Mouse (Mus musculus): ENCODE measurements around the gene Cenpt. TPM values are rescaled to one million over a fixed set of nuclear protein-coding genes. Genes with fewer than 3 reads are reported as not detected.
A peak's percentile ranks its signal among the peaks of the same experiment; 100 is the strongest.

Cenpt gene
- polyA plus RNA-seq, 1 experiment, result 35.7 TPM

- peaks cover 8% of the 10 kb centered on the region for H3K36me3 ChIP-seq (ENCODE audit: control insufficient read depth, insufficient read depth)
- peaks cover 33% of the 10 kb centered on the region for H3K79me3 ChIP-seq (ENCODE audit: low read depth)
- H3K4me3 ChIP-seq (ENCODE audit: insufficient read depth, poor library complexity, severe bottlenecking), result peak overlapping the region; percentile 75
- H3K79me2 ChIP-seq (ENCODE audit: control insufficient read depth, insufficient read depth), result peaks cover 60% of the 10 kb centered on the region
- H3K27me3 ChIP-seq (ENCODE audit: control insufficient read depth, insufficient read depth, insufficient read length), result no peaks in the 10 kb centered on the region
- peak overlapping the region; percentile 71 for H3ac ChIP-seq (ENCODE audit: control insufficient read depth, insufficient read length, low read depth)
- TF ChIP-seq USF1 (IDR thresholded peaks at IDR 0.05; ENCODE audit: low read depth), result no peak
- no peak for TF ChIP-seq CEBPB (IDR thresholded peaks at IDR 0.05; ENCODE audit: low read depth)
- no peak for TF ChIP-seq CTCF (IDR thresholded peaks at IDR 0.05; ENCODE audit: control insufficient read depth, insufficient read depth, insufficient read length)
- TF ChIP-seq MYOD1 (IDR thresholded peaks at IDR 0.05; ENCODE audit: control insufficient read depth, insufficient read length, low read depth), result no peak
Observed at GRCm38 (mm10) chr8:105856168-105856835, 3.2 kb upstream of the Cenpt start.

DNA sequence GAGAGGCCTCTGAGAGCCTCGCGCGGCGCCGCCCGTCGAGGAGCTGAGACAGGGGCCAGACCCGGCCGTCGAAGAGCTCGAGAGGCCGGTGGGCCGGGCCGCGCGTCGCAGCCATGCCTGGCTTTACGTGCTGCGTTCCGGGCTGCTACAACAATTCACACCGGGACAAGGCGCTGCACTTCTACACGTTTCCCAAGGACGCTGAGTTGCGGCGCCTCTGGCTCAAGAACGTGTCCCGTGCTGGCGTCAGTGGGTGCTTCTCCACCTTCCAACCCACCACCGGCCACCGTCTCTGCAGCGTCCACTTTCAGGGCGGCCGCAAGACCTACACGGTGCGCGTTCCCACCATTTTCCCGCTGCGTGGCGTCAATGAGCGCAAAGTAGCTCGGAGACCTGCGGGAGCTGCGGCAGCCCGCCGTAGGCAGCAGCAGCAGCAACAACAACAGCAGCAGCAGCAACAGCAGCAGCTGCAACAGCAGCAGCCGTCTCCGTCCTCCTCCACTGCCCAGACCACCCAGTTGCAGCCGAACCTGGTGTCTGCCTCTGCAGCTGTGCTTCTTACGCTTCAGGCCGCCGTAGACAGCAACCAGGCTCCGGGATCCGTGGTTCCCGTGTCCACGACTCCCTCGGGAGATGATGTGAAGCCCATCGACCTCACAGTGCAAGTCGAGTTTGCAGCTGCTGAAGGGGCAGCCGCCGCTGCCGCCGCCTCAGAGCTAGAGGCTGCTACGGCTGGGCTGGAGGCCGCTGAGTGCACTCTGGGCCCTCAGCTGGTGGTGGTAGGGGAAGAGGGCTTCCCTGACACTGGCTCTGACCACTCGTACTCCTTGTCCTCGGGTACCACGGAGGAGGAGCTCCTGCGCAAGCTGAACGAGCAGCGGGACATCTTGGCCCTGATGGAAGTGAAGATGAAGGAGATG, 2.4 kb upstream of the Cenpt start:
- TF ChIP-seq MYOG (IDR thresholded peaks at IDR 0.05; ENCODE audit: control insufficient read depth, extremely low read depth, insufficient read length) (no peak), CTCF (IDR thresholded peaks at IDR 0.05; ENCODE audit: control insufficient read depth, insufficient read depth, insufficient read length) (no peak), FOSL1 (IDR thresholded peaks at IDR 0.05; ENCODE audit: insufficient read depth, low read length, poor library complexity, severe bottlenecking) (no peak), MAX (IDR thresholded peaks at IDR 0.05) (no peak), USF1 (IDR thresholded peaks at IDR 0.05; ENCODE audit: low read depth) (no peak), MYOD1 (IDR thresholded peaks at IDR 0.05; ENCODE audit: control insufficient read depth, insufficient read length, low read depth) (no peak), CEBPB (IDR thresholded peaks at IDR 0.05; ENCODE audit: low read depth) (no peak)
- Histone ChIP-seq H3K36me3 (ENCODE audit: control insufficient read depth, insufficient read depth) (peaks cover 8% of the 10 kb centered on the region), H3K27me3 (ENCODE audit: control insufficient read depth, insufficient read depth, insufficient read length) (no peaks in the 10 kb centered on the region), H3K79me3 (ENCODE audit: low read depth) (peaks cover 28% of the 10 kb centered on the region), H3ac (ENCODE audit: control insufficient read depth, insufficient read length, low read depth) (peak overlapping the region; percentile 71), H3K79me2 (ENCODE audit: control insufficient read depth, insufficient read depth) (peaks cover 60% of the 10 kb centered on the region), H3K4me3 (ENCODE audit: insufficient read depth, poor library complexity, severe bottlenecking) (peak overlapping the region; percentile 75)

DNA sequence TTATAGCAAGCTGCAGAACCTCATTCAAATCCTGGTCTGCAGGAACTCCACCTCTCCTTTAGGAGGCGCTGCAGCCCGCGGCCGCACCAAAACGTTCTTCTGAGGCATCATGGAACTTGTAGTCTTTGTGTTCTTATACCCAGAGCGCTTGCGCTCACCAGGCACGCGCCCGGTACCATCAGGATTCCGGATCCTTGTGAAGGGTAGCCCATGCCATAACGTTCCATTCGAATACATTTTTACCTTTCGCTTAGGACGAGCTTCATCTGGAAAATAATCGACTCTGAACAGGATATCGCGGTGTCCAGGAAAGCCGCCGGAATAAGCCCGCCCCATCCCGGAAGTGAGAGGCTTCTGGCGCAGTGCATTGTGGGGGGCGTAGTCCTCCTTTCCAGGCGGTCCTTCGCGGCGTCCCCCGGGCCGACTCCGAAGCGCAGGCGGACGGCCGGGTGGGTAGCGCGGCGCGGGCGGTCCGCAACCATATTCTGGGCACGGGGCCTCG, 1.7 kb upstream of the Cenpt start, which contains the start of gene Thap11:
Gene Thap11, plus strand, starts transcription at position 418 of the 502 bp plus-strand sequence.
- Histone ChIP-seq H3K79me2 (ENCODE audit: control insufficient read depth, insufficient read depth) (peaks cover 66% of the 10 kb centered on the region), H3K4me3 (ENCODE audit: insufficient read depth, poor library complexity, severe bottlenecking) (peak within 1 kb of the TSS; percentile 75), H3K79me3 (ENCODE audit: low read depth) (peaks cover 31% of the 10 kb centered on the region), H3K27me3 (ENCODE audit: control insufficient read depth, insufficient read depth, insufficient read length) (no peaks in the 10 kb centered on the region), H3K36me3 (ENCODE audit: control insufficient read depth, insufficient read depth) (peaks cover 8% of the 10 kb centered on the region), H3ac (ENCODE audit: control insufficient read depth, insufficient read length, low read depth) (peak within 1 kb of the TSS; percentile 71)
- peak; percentile 74 for TF ChIP-seq CTCF (IDR thresholded peaks at IDR 0.05; ENCODE audit: control insufficient read depth, insufficient read depth, insufficient read length)
- TF ChIP-seq MYOD1 (IDR thresholded peaks at IDR 0.05; ENCODE audit: control insufficient read depth, insufficient read length, low read depth), result no peak
- TF ChIP-seq CEBPB (IDR thresholded peaks at IDR 0.05; ENCODE audit: low read depth), result no peak
- TF ChIP-seq MYOG (IDR thresholded peaks at IDR 0.05; ENCODE audit: control insufficient read depth, extremely low read depth, insufficient read length), result no peak
- no peak for TF ChIP-seq USF1 (IDR thresholded peaks at IDR 0.05; ENCODE audit: low read depth)
- peak; percentile 66 for TF ChIP-seq MAX (IDR thresholded peaks at IDR 0.05)
- no peak for TF ChIP-seq FOSL1 (IDR thresholded peaks at IDR 0.05; ENCODE audit: insufficient read depth, low read length, poor library complexity, severe bottlenecking)

- no peak overlapping the region for H3ac ChIP-seq (ENCODE audit: control insufficient read depth, insufficient read length, low read depth)
- peaks cover 69% of the 10 kb centered on the region for H3K79me2 ChIP-seq (ENCODE audit: control insufficient read depth, insufficient read depth)
- H3K79me3 ChIP-seq (ENCODE audit: low read depth), result peaks cover 31% of the 10 kb centered on the region
- H3K4me3 ChIP-seq (ENCODE audit: insufficient read depth, poor library complexity, severe bottlenecking), result peak overlapping the region; percentile 11
- H3K27me3 ChIP-seq (ENCODE audit: control insufficient read depth, insufficient read depth, insufficient read length), result no peaks in the 10 kb centered on the region
- TF ChIP-seq MYOD1 (IDR thresholded peaks at IDR 0.05; ENCODE audit: control insufficient read depth, insufficient read length, low read depth) (no peak), CTCF (IDR thresholded peaks at IDR 0.05; ENCODE audit: control insufficient read depth, insufficient read depth, insufficient read length) (no peak), CEBPB (IDR thresholded peaks at IDR 0.05; ENCODE audit: low read depth) (no peak), USF1 (IDR thresholded peaks at IDR 0.05; ENCODE audit: low read depth) (no peak), FOSL1 (IDR thresholded peaks at IDR 0.05; ENCODE audit: insufficient read depth, low read length, poor library complexity, severe bottlenecking) (no peak), MYOG (IDR thresholded peaks at IDR 0.05; ENCODE audit: control insufficient read depth, extremely low read depth, insufficient read length) (no peak), MAX (IDR thresholded peaks at IDR 0.05) (no peak)
- H3K36me3 ChIP-seq (ENCODE audit: control insufficient read depth, insufficient read depth), result peaks cover 8% of the 10 kb centered on the region
Observed at GRCm38 (mm10) chr8:105854303-105854702, 1.2 kb upstream of the Cenpt start.

- TF ChIP-seq CTCF (IDR thresholded peaks at IDR 0.05; ENCODE audit: control insufficient read depth, insufficient read depth, insufficient read length) (no peak), CEBPB (IDR thresholded peaks at IDR 0.05; ENCODE audit: low read depth) (no peak), FOSL1 (IDR thresholded peaks at IDR 0.05; ENCODE audit: insufficient read depth, low read length, poor library complexity, severe bottlenecking) (no peak), MYOD1 (IDR thresholded peaks at IDR 0.05; ENCODE audit: control insufficient read depth, insufficient read length, low read depth) (no peak), MYOG (IDR thresholded peaks at IDR 0.05; ENCODE audit: control insufficient read depth, extremely low read depth, insufficient read length) (no peak), MAX (IDR thresholded peaks at IDR 0.05) (no peak), USF1 (IDR thresholded peaks at IDR 0.05; ENCODE audit: low read depth) (no peak)
- no peak overlapping the region for H3ac ChIP-seq (ENCODE audit: control insufficient read depth, insufficient read length, low read depth)
- H3K79me3 ChIP-seq (ENCODE audit: low read depth), result peaks cover 24% of the 10 kb centered on the region
- H3K79me2 ChIP-seq (ENCODE audit: control insufficient read depth, insufficient read depth), result peaks cover 50% of the 10 kb centered on the region
- no peaks in the 10 kb centered on the region for H3K27me3 ChIP-seq (ENCODE audit: control insufficient read depth, insufficient read depth, insufficient read length)
- H3K4me3 ChIP-seq (ENCODE audit: insufficient read depth, poor library complexity, severe bottlenecking), result no peak overlapping the region
- peaks cover 17% of the 10 kb centered on the region for H3K36me3 ChIP-seq (ENCODE audit: control insufficient read depth, insufficient read depth)
Observed at GRCm38 (mm10) chr8:105852146-105852729, 840 bp downstream of the Cenpt start.
